Mouse (Mus musculus): Measurements from ENCODE around the gene Sost.

Gene Sost

DNA sequence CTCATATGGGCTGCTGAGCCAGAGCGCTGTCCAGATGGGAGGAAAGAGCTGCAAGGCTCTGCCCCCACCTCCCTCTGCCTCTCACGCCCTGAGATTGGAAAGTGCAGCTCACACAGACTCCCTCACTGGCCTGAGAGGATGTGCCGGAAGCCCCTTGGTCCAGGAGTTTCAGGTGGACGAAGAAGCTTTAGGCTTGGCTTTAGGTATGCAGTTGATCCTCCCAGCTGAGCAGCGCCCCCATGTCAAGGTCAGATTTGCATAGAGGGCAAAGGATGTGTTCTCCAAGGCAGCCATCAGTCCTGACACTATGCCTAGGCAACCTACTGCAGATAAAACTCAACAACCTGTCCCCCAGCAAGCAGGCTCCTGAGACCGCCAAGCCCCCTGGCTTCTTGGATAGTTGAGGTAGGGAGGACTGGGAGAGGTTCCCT lies 16.2 kb upstream of the Sost start:
- DNase-seq (ENCODE audit: low spot score) = no peak

DNA sequence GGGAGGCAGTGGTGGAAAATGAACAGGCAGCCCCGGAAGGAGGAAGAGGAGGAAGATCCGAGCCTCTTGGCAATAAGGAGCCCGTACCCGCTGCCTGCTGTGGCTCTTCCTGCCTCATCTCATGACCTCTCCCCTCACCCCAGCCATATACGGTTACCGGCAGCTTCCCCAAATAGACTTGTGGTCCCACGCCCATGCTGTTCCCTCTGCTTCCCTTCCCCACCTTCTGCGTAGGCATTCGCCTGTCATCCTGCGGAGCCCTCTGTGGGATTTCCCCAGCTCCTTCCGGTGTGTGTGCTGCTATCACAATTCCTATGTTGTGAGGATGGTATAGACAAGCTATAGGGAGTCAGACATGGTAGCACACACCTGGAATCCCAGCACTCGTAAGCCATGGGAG lies 15.0 kb upstream of the Sost start:
- DNase-seq (ENCODE audit: low spot score) = no peak

DNA sequence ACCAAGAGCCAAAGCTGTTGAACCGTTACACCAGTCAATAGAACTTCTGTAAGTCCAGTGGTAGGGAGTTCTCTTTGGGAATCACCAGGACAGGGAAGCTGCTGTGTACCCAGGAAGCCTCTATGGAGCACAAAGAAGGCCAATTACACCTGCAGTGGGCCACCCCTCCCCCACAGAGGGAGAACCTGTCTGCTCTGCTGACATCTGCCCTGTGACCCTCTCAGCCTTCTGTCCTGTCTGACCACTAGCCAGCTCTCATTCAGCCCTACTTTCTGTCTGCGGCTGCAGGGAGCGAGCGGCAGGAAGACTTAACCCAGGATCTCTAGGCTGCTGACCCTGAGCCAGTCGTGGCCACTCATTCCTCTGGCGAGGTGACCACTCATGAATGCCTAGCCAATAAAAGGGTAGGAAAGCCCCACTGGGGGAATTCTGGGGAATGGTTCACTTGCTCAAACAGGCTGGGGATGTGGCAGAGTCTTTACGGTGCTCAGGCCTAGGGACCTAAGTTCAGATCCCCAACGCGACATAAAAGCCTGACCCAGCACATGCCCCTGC lies 13.9 kb upstream of the Sost start:
- DNase-seq (ENCODE audit: low spot score) = no peak

DNA sequence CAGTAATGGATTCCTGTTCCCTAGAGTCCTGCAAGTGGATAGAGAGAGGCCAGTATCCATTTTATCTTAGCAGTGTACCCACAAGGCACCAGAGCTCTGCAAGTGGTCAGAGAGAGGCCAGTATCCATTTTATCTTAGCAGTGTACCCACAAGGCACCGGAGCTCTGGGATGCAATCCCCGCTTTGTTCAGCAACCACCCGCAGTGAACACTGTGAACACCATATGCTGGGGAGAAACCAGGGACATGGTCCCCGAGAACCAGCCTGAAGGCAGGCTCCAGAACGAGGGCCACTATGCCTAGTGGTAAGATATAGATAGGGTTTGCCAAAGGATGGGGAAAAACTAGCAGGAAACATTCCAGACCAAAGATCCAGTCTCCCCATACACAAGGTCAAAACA lies 12.3 kb upstream of the Sost start:
- DNase-seq (ENCODE audit: low spot score) = no peak

DNA sequence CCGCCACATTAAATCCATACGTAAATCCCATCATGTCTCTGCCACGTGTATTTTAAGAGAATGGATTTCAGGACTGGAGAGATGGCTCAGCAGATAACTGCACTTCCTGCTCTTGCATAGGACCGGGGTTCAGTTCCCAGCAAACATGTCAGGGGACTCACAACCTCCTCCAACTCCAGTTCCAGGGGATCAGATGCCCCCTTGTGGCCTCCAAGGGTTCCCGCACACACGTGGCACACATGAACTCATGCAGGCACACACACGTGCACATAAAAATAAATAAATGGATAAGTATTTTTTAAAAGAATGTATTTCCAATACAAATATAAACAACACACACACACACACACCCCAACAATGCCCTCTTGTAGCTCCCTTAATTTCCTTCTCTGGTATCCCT lies 10.1 kb upstream of the Sost start:
- no peak for DNase-seq (ENCODE audit: low spot score)

DNA sequence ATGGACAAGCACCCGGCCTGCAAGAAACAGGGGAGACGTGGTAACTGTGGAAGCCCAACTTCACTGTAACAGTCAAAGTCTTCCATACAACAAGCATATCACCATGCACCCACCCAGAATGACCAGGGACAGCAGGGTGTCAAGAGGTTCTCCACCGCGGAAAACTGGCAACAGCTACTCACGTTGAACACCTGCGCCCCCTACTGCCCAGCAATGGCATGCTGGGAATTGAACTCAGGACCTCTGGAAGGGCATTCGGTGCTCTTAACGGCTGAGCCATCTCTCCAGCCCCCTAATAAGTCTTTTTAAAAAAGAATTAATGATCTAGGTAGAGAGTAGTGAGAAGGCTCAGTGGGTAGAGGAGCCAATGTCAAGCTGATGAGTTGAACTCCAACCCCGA lies 8.1 kb upstream of the Sost start:
- DNase-seq (ENCODE audit: low spot score) = no peak

DNA sequence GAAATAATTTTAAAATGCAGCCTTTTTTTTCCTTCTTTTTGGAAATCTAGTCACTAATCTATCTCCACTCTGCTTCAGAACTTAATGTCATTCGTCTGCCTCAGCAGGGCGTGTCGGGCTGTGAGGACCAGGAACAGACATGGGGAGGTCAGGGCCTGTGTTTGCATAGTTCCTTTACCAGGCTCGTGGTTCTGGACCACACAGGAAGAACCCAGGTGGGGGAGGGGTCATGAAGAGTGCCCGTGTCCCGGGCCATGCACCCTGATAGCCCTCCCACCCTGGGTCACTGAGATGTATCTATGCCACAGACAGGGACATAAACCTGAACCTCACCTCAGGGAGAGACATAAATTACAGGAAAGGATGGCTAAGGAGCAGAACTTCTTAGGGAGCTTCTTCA lies 7.4 kb upstream of the Sost start:
- no peak for DNase-seq (ENCODE audit: low spot score)

DNA sequence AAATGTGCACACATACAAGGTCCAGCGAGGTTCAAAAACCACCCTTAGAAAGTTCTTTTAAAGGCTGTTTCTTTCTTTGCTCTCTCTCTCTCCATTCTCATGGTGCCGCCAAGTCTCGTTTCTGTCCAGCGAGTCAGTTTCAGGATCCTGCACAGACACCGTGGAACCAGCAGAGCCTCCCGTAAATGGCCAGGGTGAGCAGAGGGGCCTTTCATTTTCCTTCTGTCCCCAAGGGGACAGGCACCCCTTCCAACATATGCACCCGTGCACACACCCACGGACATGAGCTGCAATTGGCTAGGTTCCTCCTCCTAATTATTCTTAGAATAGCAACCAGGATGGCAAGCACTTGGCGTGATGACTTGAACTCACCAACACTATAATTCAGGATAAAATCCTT lies 6.7 kb upstream of the Sost start:
- no peak for DNase-seq (ENCODE audit: low spot score)

DNA sequence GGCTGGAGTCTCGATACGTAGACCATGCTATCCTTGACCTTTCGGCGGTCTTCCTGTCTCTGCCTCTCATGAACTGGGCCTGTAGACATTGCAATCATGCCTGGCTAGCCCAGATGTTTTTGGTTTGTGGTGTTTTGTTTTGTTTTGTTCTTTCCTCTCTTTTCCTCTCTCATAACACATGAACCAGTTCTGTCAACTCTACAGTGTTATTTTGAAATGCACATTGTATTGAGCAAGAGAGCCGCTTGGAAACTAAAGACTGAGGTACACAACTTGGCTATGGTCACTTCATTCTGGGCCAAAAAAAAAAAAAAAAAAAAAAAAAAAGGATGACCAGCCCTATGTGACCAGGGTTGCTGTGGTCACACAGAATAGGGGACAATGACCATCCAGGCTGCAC lies 5.8 kb upstream of the Sost start:
- DNase-seq (ENCODE audit: low spot score) = no peak

DNA sequence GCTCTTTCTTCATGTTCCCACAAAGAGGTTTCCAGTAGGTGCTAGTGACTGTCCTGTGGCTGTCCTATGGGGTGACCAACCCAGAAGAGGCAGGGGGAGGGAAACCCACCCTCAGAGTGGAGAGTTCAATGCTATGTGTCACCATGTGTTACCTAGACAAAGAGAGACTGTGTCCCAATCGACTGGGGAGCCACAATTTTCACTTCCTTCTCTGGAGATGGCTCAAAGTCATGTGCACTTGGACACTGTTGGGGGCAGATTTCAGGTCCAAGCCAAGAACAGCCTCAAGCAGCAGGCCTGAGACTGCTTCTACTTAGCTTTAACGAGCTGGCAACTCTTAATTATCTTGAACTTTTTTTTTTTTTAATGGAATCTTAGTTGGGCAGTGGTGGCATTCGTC lies 5.3 kb upstream of the Sost start:
- DNase-seq (ENCODE audit: low spot score) = no peak

DNA sequence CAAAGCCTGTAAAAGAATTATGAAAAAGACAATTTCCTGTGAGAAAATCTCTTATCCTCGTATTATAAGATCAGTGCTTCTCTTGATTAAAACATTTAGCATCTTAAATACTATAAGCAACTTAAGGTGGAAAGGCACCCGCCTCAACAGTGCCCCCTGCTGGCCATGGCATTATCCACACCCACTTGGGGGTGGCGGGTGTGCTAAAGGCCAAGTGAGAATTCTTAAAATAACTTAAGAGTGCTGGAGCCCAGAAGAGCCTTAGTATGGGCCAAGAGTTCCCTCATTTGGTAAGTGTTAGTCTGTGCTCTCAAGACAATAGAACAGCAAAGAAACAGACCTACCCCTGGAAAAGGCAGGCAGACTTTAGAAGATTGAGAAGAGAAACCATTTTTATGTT lies 4.6 kb upstream of the Sost start:
- peak; percentile 49 for DNase-seq (ENCODE audit: low spot score)

DNA sequence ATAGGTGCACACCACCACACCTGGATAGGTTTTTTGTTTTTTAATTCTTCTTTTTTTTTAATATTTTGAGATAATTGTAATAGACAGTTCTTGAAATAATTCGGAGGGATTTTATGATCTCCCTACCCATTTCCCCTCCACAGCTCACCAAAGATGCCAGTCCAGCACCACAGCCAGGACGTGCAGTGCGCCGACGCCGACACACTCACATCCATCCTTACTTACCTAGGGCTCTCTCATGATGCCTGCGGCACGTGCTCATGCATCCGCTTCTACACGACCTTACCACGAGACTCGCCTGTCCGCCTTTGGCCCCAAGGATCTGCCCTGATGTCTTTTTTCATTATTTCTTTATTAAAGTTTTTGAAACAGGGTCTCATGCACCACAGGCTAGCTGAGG lies 3.0 kb upstream of the Sost start:
- no peak for DNase-seq (ENCODE audit: low spot score)

DNA sequence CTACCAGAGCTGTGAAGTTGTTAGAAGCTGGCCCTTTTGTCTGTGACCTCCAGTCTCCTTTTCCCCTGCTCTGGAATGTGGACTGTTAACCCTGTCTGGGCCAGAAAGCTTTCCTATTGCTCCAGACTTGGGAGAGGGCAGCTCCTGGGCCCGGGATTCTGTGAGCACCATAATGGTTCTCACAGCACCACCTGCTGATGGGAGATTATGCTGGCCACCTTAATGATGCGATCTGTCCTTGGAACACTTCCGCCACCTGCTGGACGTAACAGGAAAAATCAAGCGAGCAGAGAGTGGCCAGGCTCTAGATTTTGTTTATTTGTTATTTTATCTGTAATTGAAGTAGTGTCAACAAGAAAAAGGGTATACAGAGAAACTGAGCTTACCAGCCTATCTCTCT lies 2.0 kb upstream of the Sost start:
- DNase-seq (ENCODE audit: low spot score) = peak; percentile 82

DNA sequence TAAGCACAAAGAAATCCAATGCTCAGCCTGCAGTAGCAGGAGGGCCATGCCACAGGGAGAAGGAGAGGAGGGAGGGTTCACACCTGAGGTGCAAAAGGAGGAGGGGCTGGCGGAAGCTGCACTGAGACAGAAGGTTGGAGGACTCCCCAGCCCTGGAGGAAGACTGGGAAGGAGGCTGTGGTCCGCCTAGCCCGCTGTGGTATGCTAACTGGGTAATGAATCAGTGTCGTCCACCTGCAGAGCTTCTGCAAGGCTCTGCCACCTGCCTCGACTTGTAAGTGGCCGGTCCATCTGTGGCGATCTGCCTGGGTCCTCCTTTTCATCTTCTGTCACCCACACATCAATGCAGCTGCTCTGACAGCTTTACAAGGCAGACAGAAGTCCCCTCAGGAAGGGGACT lies 1.5 kb upstream of the Sost start:
- DNase-seq (ENCODE audit: low spot score) = no peak

DNA sequence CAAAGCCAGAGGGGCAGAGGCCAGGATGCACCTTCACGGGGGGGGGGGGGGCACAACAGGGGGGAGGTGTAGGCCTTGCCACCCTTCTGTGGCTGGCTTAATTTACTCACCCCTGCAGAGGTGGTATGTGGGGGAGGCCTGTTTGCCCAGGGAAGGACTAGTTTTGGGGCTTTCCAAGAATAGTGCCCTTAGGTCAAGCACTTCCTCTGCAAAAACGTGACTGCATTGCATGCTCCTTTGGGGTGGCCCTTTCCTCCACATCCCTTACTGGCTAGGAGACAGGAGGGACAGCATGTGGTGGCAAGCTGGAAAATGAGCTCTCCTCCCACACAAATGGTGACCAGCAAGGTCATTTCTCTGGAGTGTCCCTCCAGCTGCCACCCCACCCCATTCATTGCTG lies 1.3 kb downstream of the Sost start:
- DNase-seq (ENCODE audit: low spot score) = no peak

DNA sequence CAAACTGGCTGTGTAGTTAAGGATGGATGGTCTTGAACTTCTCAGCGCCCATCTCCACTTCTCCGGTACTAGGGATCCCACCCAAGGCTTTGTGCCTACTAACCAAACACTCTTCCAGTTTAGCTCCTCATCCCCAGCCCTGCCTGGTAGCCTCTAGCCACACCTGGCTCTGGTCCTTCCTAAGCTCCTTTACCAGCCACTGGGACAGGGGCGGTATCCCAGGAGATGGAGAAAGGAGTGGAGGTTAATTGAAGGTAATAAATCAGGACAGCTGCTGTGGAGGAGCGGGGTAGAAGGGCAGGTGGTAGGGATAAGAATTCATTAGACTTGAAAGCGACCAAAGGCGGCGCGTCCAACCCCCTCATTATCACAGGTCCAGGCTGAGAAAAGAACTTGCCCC lies 2.2 kb downstream of the Sost start:
- no peak for DNase-seq (ENCODE audit: low spot score)

DNA sequence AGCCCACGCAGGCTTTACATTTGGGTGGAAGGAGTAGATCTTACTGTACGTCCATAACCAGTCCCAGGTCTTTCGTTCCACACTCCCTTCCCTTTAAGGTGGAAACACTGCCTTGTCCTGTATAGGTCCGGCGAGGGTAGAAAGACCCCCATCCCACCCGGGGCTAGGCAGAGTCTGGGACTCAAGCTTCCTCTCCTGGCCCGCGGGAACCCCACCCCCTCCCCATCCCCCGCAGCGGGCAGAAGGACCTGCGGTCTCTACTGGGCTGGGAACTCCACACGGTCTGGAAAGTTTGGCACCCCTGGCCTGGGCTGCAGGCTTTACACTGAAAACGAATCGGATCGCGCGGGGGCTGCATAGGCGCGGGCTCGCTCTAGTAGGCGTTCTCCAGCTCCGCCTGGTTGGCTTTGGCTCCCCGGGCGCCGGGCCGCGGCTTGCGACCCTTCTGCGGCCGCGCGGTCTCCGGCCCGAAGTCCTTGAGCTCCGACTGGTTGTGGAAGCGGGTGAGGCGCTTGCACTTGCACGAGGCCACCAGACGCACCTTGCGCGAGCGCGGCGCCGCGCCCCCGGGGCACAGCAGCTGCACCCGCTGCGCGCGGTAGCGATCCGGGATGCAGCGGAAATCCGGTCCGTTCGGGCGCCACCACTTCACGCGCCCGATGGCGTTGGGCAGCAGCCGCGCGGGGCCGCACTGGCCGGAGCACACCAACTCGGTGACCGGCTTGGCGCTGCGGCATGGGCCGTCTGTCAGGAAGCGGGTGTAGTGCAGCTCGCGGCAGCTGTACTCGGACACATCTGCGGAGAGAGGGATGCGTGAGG lies 3.1 kb downstream of the Sost start:
- no peak for DNase-seq (ENCODE audit: low spot score)

DNA sequence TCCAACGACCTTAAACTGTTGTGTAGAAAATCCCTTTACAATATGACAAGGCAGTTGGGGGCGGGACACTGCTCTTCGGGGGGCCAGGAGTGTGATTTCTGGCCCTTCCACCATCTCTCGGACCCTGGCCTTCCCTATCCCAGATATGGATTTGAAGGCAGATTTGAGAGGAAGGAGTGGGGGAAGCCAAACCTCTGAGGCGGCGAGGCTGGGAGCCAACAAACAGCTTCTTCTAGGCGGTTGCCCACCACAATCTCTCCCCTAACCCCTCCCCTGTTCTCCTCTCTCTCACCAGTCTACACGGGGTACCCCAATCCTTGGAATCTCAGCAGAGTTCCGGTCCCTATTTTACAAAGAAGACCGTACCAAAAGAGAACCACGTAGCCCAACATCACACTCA lies 3.8 kb downstream of the Sost start:
- no peak for DNase-seq (ENCODE audit: low spot score)

DNA sequence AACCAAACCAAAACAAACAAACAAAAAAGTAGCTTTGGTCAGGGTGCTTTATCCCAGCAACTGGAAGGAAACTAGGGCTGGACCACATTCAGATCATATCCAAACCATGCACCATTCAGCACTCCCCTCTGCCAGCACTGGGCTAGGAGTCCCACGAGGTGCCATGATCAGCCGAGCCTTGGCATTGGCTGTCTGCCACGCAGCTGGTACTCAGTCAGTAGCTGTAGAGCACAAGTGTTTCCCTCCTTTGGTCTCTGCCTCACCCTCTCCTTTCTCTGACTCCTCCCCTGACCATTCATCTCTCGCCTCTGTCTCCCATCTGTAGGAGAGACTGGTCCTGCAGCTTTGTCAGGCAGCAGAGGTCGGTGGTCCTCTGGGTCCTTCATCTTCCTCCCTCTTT lies 9.3 kb downstream of the Sost start:
- no peak for DNase-seq (ENCODE audit: low spot score)

DNA sequence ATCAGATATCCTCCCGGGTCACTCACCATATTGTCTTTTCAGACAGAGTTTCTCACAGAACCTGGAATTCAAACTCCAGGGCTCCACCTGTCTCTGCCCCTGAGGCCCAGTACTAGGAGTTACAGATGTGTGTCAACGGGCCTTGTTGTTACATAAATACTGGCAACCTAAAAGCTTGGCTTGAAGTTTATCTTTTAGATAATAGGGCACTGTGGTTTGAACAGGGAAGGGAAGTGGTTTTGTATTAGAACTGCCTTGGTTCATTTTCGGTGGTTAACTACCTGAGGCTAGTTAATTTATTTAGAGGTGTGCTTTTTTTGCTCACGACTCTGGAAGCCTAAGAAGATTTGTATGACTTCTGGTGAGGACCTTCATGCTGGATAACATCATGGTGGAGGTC lies 13.4 kb downstream of the Sost start:
- DNase-seq (ENCODE audit: low spot score) = no peak

DNA sequence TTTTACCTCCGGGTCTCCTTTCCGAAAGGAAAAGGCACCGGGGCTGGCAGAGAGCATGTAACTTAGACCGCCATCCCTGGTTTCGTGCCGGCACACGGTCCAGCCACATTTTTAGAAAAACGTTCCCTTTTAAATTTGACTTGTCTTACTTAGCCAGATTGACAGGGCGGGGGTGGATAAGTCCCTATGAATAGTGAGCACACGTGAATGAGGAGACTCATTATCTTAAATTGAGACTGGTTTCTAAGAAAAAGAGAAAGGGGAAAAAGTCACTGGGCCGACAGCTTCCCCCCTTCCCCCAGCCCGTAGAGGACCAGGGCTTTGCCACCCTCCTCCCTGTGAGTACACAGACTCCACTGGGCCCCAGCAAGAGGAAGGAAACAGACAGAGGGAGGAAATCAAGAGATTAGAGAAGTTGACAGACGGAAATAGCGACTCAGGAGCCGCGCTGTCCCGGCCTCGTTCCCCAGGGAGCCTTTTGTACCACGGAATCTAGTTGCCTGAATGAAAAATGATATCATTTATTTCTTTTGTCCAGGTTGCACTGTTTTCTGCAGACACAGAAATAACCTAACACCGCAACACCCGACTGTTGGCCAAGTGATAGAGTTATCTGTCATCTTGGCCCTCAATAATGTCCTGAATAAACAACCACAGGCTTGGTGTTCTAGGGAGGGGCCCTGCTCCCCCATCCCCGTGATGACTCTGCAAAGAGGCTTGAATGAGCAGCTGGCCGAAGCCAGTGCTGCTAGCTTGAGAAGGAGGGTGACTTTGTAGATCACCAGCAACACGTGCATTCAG lies 14.1 kb downstream of the Sost start:
- no peak for DNase-seq (ENCODE audit: low spot score)

DNA sequence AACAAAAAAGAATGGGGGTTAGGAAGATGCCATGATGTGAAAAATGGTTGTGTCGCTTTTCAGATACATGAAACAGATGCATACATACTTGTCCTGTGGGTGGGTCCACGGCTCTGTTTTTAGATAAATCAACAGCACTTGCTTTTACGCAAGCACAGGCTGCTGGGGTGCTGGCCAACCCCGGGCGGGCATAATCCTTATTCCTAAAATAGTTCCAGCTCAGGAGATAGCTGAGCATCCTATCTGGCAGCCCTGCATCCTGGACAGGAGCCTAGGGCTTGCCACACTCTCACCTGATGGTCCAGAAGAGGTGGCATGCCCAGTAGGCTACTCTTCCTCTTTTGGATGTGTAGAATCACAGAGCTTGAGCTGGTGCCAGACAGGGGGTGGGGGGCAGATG lies 16.8 kb downstream of the Sost start:
- no peak for DNase-seq (ENCODE audit: low spot score)

DNA sequence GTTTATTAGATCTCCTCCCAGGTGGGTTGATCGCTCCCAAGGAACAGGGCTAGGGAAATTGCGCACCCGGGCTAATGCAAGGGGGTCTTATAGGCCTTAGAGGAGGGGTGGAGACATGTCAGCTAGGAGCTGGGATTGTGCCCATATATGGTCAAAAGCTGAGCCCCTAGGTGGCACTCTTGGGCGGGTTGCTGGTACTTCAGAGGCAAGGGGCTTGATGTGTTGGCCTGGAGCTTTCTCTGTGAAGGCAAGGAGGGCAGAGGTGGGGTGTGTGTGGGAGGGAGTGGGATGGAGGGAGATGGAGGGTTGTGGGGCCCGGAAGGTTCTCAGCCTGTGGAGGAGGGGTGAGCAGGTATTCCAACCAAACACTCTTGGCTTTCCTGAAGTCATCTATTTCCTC lies 20.3 kb downstream of the Sost start:
- DNase-seq (ENCODE audit: low spot score) = no peak
